Mouse (Mus musculus): ENCODE measurements around the gene Irak2.
A peak's percentile ranks its signal among the peaks of the same experiment; 100 is the strongest.

Gene Irak2

DNA sequence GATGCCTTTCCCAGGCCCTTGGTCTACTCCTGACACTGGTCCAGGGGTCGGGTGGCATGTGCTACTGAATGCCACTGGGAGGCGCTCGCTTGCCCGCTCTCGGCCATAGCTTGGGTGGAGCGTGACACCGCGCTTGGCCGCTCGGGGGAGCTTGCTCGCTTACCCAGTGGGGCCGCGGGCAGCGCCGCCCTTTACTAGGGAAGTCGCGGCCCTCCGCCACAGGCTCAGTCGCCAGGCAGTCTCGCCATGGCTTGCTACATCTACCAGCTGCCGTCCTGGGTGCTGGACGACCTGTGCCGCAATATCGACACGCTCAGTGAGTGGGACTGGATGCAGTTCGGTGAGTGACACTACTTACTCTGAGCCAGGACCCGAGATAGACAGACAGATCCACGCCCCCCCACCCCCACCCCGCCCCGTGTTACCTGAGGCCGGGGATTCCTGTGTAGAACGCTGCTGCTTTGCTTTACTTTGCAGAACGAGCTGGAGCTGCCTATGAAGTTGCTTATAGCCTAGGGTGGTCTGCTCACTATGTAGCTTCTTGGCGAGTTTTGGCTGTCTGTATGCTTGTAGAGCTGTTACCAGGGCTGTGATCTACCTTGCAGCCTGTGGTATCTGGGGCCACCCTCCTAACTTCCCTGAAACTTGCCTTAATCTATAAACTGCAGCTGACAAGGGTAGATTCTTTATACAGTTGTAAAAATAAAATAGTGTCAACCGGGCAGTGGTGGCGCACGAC lies at the start of gene Irak2:
Gene Irak2, plus strand, starts transcription at position 166 of the 739 bp plus-strand sequence.
- DNase-seq = peak; percentile 98

GRCm38 (mm10) chr6:113592637-113593036 lies 45.6 kb upstream of the Irak2 start:
- no peak for DNase-seq

DNA sequence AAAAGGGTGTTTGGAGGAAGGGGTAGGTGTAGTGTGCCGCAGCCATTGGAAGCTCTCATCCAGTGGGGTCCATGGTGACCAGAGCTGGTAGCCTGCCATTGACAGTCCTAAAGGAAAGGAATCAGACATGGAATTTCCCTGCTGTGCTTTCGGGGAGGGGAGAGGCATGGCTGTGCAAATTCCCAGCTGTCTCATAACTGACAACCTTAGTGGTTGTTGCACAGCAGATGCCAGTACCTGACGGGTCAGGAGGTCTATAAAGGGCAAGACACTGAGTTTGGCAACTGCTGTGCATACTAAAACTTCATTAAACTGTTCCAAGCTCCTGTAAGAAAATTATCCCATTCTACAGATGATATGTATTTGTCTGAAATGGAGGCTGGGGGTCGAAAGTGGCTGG lies 40.3 kb upstream of the Irak2 start:
- no peak for DNase-seq

DNA sequence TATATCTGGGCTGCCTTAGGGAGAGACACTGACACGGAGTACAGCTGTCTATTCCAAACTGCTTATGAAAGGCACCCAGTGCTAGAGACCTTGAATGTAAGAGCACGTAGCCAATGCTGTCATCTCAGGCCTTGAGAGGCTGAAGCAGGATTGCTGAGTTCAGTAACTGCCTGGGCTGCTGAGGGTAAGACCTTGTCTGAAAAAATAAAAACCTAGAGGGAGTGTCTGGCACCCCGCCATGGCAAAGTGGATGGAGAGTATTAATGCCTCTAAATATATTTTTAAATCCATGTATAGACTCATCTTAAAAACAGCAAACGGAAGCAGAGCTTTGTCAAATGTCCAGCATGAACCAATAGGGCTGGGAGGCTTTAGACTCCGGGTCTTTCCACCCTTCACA lies 38.4 kb upstream of the Irak2 start:
- DNase-seq = no peak

DNA sequence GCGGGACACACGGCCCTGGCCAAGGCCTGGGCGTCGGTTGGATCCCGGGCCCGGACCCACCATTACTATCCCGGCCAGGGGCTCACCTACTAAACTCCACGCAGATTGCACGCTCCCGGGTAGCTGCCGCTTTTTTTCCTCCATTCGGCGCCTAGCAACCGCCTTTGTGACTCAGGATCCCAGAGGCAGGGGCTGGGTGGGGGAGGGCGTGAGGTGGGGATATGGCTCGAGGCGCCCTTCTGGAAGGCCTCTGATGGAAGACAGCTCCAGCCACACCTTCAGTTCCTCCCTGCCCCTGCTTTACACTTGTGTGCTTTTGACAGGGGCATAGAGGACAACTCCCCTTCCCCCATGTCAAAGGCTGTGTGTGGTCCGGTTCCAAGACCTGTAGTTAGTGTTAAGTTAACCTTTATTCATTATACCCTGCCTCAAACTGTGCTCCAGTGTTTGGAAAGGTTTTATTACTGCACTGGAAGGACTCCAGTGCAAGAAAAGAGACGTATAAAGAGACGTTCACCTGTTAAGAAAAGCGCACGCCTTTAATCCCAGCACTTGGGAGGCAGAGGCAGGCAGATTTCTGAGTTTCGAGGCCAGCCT lies 37.6 kb upstream of the Irak2 start, which contains the start of gene Fancd2os:
Gene Fancd2os, minus strand, starts transcription at position 173 of the 597 bp plus-strand sequence.
- DNase-seq = no peak

DNA sequence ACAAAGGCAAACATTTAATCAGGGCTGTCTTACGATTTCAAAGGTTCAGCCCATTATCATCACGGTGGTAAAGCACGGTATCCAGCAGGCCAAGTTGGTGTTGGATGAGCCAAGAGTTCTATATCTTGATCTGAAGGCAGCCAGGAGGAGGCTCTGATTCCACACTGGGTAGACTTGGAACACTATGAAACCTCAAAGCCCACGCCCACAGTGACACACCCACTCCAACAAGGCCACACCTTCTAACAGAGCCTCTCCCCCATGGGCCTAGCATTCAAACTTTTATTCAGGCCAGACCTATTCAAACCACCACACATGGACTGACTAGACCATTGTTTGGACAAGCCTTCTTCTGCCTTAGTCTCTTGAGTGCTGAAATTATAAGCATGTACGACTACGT lies 35.4 kb upstream of the Irak2 start:
- no peak for DNase-seq

DNA sequence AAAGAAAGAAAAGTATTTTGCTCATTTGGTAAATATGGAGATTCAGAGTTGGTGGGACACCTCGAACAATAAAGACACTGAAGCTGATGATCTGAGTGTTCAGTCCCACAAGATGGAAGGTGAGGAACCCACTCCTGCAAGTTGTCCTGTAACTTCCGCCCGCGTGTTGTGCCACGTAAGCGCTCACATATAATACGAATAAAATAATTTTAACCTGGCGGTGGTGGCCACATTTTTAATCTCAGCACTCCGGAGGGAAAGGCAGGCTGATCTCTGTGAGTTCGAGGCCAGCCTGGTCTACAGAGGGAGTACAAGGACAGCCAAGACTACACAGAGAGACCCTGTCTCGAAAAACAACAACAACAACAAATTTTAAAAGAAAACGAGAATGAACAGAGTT lies 34.3 kb upstream of the Irak2 start:
- no peak for DNase-seq

DNA sequence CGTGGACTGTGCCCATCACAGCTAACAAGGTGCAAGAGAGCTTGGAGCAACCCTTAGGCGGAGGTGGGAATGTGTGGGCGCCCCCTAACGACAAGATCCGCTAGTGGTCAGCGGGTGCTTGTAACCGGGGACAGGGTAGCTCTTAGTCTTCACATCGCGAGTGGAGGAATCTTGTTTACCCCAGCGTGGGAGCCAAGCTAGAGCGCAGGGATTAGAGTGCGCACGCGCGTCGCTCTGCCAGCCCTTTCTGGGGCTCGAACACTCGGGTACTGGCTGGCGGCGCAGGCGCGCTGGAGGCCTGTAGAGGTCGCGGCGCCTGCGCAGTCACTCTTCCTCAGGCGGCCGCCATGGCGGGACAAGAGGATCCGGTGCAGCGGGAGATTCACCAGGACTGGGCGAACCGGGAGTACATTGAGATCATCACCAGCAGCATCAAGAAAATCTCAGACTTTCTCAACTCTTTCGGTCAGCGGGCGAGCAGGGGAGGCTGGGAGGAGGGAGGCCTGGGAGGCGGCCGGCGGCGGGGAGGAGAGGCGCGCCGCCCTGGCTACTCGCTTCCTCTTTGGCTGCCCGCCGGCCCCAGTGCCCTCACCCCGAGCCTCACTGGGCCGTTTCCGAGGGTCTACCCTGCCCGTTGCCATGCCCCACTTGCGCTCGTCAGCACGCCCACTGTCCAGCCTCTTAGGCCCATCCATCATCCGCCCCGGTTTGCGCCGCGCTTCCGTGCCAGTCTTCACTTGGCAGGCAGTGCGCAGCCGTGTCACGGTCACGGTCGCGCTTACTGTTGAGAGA lies 33.6 kb upstream of the Irak2 start, which contains the start of gene Brk1:
Gene Brk1, plus strand, starts transcription at position 341 of the 792 bp plus-strand sequence.
- DNase-seq = peak; percentile 91

DNA sequence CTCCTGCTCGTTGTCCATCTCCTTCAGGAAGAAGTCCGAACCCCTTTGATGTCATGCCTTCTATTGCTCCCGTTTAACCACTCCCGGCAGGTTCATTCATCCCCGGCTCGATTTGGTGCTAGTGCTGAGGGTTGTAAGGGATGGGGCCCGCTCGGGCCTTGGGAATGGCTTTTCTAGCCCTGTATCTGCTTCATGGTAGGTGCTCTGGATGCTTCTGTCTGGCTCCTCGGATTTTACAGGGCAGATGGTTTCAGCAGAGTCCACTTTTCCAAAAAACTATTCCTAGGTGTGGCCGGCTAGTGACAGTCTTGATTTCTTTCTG lies 33.1 kb upstream of the Irak2 start:
- no peak for DNase-seq

DNA sequence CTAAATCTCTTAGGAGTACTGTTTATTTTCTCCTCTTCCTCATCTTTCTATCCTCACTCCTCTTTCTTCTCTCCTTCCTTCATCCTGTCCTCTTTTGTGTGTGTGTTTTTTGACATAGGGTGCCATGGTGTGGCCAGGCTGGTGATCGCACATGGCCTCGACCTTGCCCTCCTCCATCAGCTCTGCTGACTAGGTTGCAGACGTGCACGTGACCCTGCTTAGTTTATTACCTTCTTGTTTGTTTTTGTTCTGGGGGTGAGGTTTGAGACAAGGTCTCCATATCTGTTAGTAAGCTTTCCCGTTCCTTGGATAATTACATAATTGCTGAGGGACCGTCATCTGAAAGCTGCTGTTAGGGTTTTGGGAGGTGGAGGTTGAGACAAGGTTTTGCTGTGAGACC lies 29.4 kb upstream of the Irak2 start:
- no peak for DNase-seq

GRCm38 (mm10) chr6:113609293-113609692 lies 29.0 kb upstream of the Irak2 start:
- DNase-seq = no peak

- no peak for DNase-seq
Measured at GRCm38 (mm10) chr6:113612258-113612969, 25.9 kb upstream of the Irak2 start.

- no peak for DNase-seq
Measured at GRCm38 (mm10) chr6:113614152-113614551, 24.1 kb upstream of the Irak2 start.

DNA sequence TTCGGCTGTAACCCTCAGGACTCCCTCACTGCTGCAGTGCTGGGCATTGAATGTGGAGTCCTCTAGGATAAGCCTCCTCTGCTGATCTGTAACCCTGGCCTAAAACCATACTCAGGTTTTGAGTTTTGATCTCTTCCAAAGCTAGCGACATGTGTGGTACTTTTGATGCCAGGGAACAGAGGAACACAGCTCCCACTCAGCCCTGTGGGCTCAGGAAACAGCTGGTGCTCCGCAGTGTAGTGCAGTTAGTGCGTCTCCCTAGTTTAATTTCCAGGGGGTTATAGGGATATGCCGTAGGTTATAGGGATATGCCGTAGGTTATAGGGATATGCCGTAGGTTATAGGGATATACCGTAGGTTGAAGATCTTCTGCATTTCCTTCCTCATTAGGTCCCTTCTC lies 23.3 kb upstream of the Irak2 start:
- DNase-seq = no peak

GRCm38 (mm10) chr6:113615489-113615888 lies 22.8 kb upstream of the Irak2 start:
- DNase-seq = no peak

- no peak for DNase-seq
Measured at GRCm38 (mm10) chr6:113623386-113623785, 14.9 kb upstream of the Irak2 start.

DNA sequence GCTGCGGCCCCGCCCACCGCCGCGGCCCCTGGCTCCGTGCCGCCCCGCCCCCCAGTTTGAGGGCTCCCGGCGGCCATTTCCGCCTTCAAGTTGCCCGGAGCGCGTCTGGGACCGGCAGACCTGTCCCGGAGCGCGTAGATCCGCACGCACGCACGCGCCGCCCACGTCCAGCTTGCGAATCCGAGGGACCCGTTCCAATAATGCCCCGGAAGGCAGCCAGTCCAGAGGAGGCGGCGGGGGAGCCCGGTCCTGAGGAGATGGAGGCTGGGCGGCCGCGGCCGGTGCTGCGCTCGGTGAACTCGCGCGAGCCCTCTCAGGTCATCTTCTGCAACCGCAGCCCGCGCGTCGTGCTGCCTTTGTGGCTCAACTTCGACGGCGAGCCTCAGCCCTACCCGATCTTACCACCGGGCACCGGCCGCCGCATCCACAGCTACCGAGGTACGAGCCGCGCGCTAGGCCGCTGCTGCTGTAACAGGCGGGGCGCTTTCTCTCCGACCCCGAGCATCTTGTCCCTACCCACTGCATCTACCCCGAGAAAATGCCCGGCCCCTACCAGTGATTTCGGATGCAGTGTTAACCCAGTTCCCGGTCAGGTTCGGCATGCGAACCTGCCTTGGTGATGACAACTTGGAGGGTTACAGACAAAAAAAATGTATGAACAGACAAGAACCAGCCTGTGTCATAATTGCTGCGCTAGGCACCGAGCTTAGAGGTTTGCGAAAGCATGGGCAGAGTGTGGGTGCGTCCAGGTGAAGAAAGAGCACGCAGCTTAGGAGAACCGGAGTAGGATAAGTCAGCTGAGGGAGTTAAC lies 14.1 kb upstream of the Irak2 start, which contains the start of gene Vhl:
Gene Vhl, plus strand, starts transcription at position 19 of the 811 bp plus-strand sequence.
- DNase-seq = peak; percentile 94

DNA sequence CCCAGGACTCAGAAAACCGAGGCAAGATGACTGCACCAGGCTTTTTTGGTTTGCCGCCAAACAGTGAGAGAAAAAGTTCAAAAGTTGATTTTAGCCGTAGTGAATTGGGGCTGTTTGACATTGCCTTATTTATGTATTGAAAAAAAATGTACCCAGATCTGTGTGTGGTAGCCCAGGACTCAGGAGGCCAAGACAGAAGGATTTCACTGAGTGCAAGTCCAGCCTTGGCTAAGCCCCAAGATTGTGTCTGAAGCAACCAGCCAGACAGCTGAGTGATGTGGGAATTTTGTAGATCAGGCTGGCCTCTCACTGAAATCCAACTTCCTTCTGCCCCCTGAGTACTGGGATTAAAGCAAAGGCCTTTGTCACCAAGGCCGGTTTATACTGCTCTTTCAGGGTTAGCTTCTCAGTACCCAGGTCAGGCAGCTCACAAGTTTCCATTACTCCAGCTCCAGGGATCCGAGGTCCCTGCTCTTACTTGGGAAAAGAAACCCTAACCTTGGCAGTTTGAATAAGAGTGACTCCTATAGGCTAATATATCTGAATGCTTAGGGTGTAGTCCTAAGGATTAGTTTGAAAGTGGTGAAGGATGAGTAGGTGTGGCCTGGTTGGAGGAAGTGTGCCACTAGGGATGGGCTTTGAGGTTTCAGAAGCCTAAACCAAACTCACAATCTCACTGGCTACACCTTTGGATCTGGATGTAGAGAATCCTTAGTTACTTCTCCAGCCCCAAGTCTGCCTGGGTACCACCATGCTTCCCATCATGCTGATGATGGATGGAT lies 13.1 kb upstream of the Irak2 start:
- DNase-seq = no peak

DNA sequence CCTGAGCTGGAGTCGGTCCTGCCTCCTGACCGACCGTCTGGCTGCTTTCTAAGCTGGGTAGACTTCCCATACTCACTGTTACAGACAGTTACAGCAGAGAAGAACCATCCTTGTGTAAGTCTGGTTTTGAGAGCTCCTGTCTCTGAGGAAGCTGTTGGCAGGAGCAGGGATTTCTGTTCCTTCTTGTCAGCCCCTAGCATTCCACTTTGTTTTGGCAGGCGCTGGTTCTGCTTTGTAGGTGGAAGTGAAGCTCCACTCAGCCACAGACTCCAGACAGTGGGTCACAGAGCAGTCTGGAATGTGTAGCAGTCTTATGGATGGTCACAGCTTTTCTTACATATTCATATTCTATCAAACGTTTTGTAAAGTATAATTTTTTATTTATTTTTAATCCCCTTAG lies 7.9 kb upstream of the Irak2 start:
- DNase-seq = no peak

- no peak for DNase-seq
Measured at GRCm38 (mm10) chr6:113632863-113633262, 5.4 kb upstream of the Irak2 start.

GRCm38 (mm10) chr6:113639201-113639600 lies 934 bp downstream of the Irak2 start:
- DNase-seq = no peak
